Mouse (Mus musculus) intestine, embryonic 16.5 days (tissue): ENCODE results near the gene Kcnip1. TPM values are rescaled to one million over a fixed set of nuclear protein-coding genes. Genes with fewer than 3 reads are reported as not detected.

Experiments used
- ATAC-seq: fragments of 200-750 bp; cut with Nextera tagmentation; 2 replicates; pipeline ENCODE4 v1.8.0; 2017; ENCODE audit warnings: moderate TSS enrichment, moderate library complexity
- H3K27ac ChIP-seq: fragments of 300-500 bp; sonication (generic); 2 replicates; pipeline ENCODE4 v1.5.1; 2014; ENCODE audit warnings: mild to moderate bottlenecking, low read length
- H3K27me3 ChIP-seq: fragments of 300-500 bp; sonication (generic); replicated peaks from 2 replicates; pipeline ENCODE4 v1.6.1; 2014; ENCODE audit warnings: low read length, control low read depth, mixed read lengths; ENCODE audit not compliant: control insufficient read depth, insufficient read depth
- H3K36me3 ChIP-seq: fragments of 300-500 bp; sonication (generic); 2 replicates; pipeline ENCODE4 v1.6.1; 2014; ENCODE audit warnings: low read length, control low read depth; ENCODE audit not compliant: control insufficient read depth, insufficient read depth
- H3K4me1 ChIP-seq: fragments of 300-500 bp; sonication (generic); 2 replicates; pipeline ENCODE4 v1.6.1; 2014; ENCODE audit warnings: low read length, control low read depth, mixed read lengths; ENCODE audit not compliant: control insufficient read depth, insufficient read depth
- H3K4me2 ChIP-seq: fragments of 300-500 bp; sonication (generic); 2 replicates; pipeline ENCODE4 v1.6.1; 2014; ENCODE audit warnings: low read depth, low read length, control low read depth
- H3K4me3 ChIP-seq: fragments of 300-500 bp; sonication (generic); 2 replicates; pipeline ENCODE4 v1.5.1; 2014; ENCODE audit warnings: mild to moderate bottlenecking, low read length
- H3K9ac ChIP-seq: fragments of 300-500 bp; sonication (generic); 2 replicates; pipeline ENCODE4 v1.6.1; 2014; ENCODE audit warnings: low read depth, low read length
- H3K9me3 ChIP-seq: fragments of 300-500 bp; sonication (generic); 2 replicates; pipeline ENCODE4 v1.6.1; 2016; ENCODE audit warnings: low read length, control low read depth; ENCODE audit not compliant: control insufficient read depth
- WGBS: fragments of 180-500 bp; shearing (Covaris S2); extraction: QIAGEN DNeasy Blood & Tissue Kit; methylation state at CpG from one replicate; pipeline ENCODE4 v1.1.7; 2014; 5-methylcytosine and 5-hydroxymethylcytosine counted together
- polyA plus RNA-seq: library from polyadenylated mRNA; unstranded; fragments of >200 nt; fragmentation: Nextera tagmentation; extraction: Ambion mirVana; gene quantifications from 2 replicates; pipeline ENCODE4 v1.2.1, GENCODE M21; 2015

Gene Kcnip1
- polyA plus RNA-seq, 1 experiment from 2014 or later: 8.9 TPM

- no peak overlapping the region for H3K4me2 ChIP-seq
- WGBS: 90% methylated on average over 3 of the region's 3 CpGs
- no peak overlapping the region for H3K9ac ChIP-seq
- no peaks in the 10 kb centered on the region for H3K9me3 ChIP-seq
- ATAC-seq: no peak
- no peaks in the 10 kb centered on the region for H3K4me1 ChIP-seq
- no peaks in the 10 kb centered on the region for H3K36me3 ChIP-seq
- H3K27ac ChIP-seq: no peak overlapping the region
- no peak overlapping the region for H3K4me3 ChIP-seq
- no peaks in the 10 kb centered on the region; the same call in 1 of the 2 replicates for H3K27me3 ChIP-seq
Observed at GRCm38 (mm10) chr11:33848685-33849084, 144.3 kb downstream of the Kcnip1 start.

GRCm38 (mm10) chr11:33845931-33846330, 147.0 kb downstream of the Kcnip1 start:
- peaks cover 14% of the 10 kb centered on the region for H3K27me3 ChIP-seq
- H3K9me3 ChIP-seq: no peaks in the 10 kb centered on the region

DNA sequence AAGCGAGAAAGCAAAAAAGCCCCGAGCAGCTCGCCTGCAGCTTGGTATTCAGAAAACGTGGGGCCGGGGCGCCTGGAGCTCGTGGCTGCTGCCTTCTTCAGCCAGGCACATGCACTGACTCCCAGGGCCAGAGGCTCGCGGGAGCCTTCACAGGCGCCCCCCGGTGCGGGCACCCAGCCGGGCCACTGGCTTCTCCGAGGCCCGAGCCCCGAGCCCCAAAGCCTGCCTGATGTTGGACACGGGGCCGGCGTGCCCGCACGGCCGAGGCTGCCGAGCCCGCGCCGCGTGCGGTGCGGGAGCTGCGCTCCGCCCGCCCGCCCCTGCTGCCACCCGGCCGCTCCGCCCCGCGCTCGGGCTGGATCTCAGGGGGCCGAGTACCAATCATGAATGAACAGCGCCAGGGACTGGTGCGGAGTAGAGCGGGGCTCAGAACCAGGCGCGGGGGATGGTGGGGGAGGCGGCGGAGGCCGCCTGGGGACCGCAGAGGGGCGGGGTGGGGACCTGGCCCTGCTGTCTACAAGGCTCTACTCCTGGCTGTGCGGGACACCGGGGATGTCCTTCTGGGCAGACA, 149.6 kb downstream of the Kcnip1 start:
- peak overlapping the region; percentile 55 for H3K9ac ChIP-seq
- peak; percentile 44; the same call in 1 of the 2 replicates for ATAC-seq
- under 1% methylated on average over 52 of the region's 52 CpGs for WGBS

More at GRCm38 (mm10) chr11:33845931-33846330, 147.0 kb downstream of the Kcnip1 start:
- ATAC-seq: no peak
- WGBS: 59% methylated on average over 5 of the region's 5 CpGs
- Histone ChIP-seq H3K9ac (no peak overlapping the region), H3K4me2 (no peak overlapping the region), H3K4me3 (no peak overlapping the region), H3K36me3 (no peaks in the 10 kb centered on the region), H3K4me1 (0 out of 2 replicates have a peak, but pooled peaks cover 4% of the 10 kb centered on the region), H3K27ac (no peak overlapping the region)

GRCm38 (mm10) chr11:33839049-33839448, 153.9 kb downstream of the Kcnip1 start:
- Histone ChIP-seq H3K27me3 (peaks cover 14% of the 10 kb centered on the region), H3K9me3 (no peaks in the 10 kb centered on the region), H3K27ac (no peak overlapping the region), H3K36me3 (no peaks in the 10 kb centered on the region), H3K9ac (no peak overlapping the region), H3K4me1 (0 out of 2 replicates have a peak, but pooled peaks cover 4% of the 10 kb centered on the region), H3K4me3 (no peak overlapping the region), H3K4me2 (no peak overlapping the region)
- 87% methylated on average over 3 of the region's 3 CpGs for WGBS
- ATAC-seq: no peak

More for the DNA sequence above, 149.6 kb downstream of the Kcnip1 start:
- H3K27me3 ChIP-seq: peaks cover 14% of the 10 kb centered on the region
- peak overlapping the region; percentile 45 for H3K4me3 ChIP-seq
- 0 out of 2 replicates have a peak, but pooled peaks cover 4% of the 10 kb centered on the region for H3K4me1 ChIP-seq
- H3K4me2 ChIP-seq: peak overlapping the region; percentile 64
- H3K27ac ChIP-seq: no peak overlapping the region
- no peaks in the 10 kb centered on the region for H3K9me3 ChIP-seq
- H3K36me3 ChIP-seq: no peaks in the 10 kb centered on the region

DNA sequence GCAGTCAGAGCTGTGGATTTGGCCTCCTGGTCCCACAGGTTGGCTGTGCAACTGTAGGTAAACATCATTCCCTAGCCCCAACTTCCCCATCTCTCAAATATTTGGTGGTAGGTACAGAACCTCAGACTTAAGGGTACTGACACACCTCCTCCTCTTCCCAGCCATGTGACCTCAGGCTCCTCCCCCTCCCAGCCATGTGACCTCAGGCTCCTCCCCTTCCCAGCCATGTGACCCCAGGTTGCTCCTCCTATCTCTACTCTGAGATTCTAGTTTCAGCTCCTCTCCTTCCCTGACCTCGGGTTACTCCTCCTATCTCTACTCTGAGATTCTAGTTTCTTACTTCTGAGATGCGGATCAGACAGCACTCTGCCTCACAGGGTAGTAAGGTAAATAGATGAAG, 163.2 kb downstream of the Kcnip1 start:
- Histone ChIP-seq H3K4me2 (no peak overlapping the region), H3K36me3 (no peaks in the 10 kb centered on the region), H3K9ac (no peak overlapping the region), H3K9me3 (no peaks in the 10 kb centered on the region), H3K4me1 (no peaks in the 10 kb centered on the region), H3K27ac (no peak overlapping the region), H3K4me3 (no peak overlapping the region), H3K27me3 (no peaks in the 10 kb centered on the region)
- WGBS: 66% methylated on average over 2 of the region's 2 CpGs
- ATAC-seq: no peak

DNA sequence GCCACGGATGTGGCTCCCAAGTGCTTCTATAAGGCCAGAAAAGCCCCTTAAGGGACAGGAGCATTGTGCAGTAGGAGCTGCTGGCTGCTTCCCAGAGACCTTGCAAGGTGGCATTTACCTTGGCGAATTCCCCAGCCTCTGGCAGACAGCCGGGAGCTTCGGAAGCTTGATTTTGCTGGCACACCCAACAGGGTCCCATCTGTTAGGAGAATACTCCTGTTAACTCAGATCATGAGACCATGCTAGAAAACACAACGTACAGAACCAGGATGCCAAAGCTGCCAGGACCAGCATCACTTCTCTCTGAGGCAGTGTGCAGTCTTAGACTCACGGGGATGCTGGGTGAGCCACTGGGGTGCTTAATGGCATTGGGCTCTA, 165.1 kb downstream of the Kcnip1 start:
- Histone ChIP-seq H3K27me3 (no peaks in the 10 kb centered on the region), H3K4me1 (no peaks in the 10 kb centered on the region), H3K27ac (no peak overlapping the region), H3K9ac (no peak overlapping the region), H3K4me2 (no peak overlapping the region), H3K9me3 (no peaks in the 10 kb centered on the region), H3K4me3 (no peak overlapping the region), H3K36me3 (no peaks in the 10 kb centered on the region)
- ATAC-seq: no peak
- 70% methylated on average over 6 of the region's 6 CpGs for WGBS

DNA sequence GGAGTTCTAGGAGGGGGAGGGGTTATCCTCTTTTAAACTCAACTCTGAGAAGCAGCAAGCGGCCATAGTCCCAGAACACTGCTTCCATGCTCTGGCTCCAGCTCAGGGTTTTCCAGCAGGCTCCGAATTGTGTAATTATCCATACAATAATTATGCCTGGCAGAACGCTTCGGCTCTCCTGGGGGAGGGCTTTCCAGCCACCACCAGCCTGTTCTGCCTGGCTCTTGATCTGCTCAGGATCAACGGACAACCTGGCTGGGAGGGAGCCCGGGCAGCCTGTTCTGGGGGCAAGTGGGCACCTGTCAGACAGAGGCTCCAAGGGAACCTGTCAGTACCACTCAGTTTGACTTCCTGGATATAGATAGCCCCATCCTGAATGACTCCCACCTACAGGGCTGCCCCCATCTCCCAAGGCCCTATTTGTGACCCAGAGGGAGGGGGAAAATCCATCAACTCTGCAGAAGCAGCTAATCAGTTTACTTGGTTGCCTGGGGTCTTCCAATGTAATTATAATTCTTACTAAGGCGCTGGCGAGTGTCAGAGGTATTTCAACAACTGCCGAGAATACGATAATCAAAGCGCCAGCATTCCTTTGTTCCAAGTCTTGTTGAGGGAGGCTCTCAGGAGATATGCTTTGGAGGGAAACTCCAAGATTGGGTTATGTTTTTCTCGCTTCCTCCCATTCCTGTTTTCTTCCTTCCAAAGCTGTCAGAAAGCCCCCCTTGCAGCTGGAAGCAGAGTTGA, 165.7 kb downstream of the Kcnip1 start:
- ATAC-seq: no peak
- 56% methylated on average over 12 of the region's 12 CpGs for WGBS
- H3K36me3 ChIP-seq: no peaks in the 10 kb centered on the region
- no peaks in the 10 kb centered on the region for H3K4me1 ChIP-seq
- H3K9ac ChIP-seq: no peak overlapping the region
- H3K4me3 ChIP-seq: no peak overlapping the region
- no peak overlapping the region for H3K27ac ChIP-seq
- H3K9me3 ChIP-seq: no peaks in the 10 kb centered on the region
- H3K4me2 ChIP-seq: no peak overlapping the region
- H3K27me3 ChIP-seq: no peaks in the 10 kb centered on the region

DNA sequence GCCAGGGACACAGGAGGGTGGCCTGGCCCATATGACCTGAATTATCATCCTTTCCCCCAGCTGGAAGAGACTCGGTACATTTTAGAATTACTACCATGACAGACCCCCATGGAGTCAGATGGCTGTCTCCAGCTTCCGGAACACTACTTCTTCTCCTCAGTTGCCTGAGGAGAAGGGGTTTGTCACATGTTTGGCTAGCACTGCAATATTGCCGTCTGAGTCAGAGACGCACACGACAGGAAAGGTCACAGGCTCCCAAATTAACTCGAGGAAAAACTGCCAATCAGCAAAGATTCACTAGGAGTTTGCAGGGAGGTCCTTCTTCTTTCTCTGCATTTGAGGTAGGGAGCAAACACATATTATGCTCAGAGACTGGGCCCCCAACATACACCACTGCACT, 168.2 kb downstream of the Kcnip1 start:
- Histone ChIP-seq H3K4me2 (no peak overlapping the region), H3K27me3 (no peaks in the 10 kb centered on the region), H3K9me3 (no peaks in the 10 kb centered on the region), H3K9ac (no peak overlapping the region), H3K4me1 (no peaks in the 10 kb centered on the region), H3K27ac (no peak overlapping the region), H3K36me3 (no peaks in the 10 kb centered on the region), H3K4me3 (no peak overlapping the region)
- 51% methylated on average over 6 of the region's 6 CpGs for WGBS
- ATAC-seq: no peak

DNA sequence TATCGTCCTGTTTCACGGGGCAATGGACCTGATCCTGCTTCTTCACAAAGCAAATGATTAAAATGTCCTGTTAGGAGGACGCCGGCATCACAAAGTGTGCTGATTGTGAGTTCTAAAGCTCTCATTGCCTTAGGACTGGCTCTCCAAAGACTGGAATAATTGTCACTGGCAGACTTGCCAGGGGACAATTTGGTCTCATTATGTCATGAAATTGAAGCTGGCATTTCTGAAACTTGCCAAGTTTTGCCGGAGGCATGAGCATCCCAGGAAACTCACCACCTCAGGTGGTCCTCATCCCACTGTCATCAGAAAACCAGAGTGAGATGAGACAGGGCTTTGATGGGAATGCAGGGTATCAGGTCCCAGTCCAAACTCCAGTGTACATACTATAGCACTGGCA, 171.6 kb downstream of the Kcnip1 start:
- H3K4me2 ChIP-seq: no peak overlapping the region
- no peak for ATAC-seq
- no peaks in the 10 kb centered on the region for H3K9me3 ChIP-seq
- H3K36me3 ChIP-seq: no peaks in the 10 kb centered on the region
- whole genome bisulfite sequencing: 87% methylated on average over 5 of the region's 5 CpGs
- no peak overlapping the region for H3K9ac ChIP-seq
- H3K4me1 ChIP-seq: no peaks in the 10 kb centered on the region
- no peaks in the 10 kb centered on the region for H3K27me3 ChIP-seq
- no peak overlapping the region for H3K27ac ChIP-seq
- no peak overlapping the region for H3K4me3 ChIP-seq
